In the genomic region with DNA sequence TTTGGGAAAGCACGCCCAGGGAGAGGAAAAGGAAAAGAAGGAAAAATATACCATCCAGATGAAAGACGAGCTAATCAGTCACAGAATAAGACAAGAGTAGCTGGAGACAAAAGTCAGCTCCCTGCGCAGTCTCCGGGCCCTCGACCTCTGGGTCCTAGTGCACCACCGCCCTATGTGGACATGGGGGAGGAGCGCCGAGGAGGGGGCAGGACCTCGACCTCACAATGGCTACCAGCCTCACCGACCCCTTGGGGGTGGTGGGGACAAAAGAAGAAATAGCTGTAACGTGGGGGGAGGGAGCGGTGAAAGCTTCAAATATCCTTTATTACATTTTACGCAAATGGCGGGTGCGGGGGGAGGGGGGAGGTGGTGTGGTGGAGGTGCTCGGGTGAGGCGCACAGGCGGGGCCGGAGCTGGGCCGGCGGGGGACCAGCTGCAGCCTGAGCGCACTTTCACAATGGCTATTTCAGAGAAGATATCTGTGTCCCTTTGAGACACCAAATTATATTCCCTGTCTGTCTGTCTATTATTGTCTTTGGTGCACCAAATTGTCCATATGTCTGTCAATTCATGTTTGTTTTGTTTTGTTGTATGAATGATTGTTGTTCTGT, we compare ENCODE assay signal across 15 mouse cellular contexts. TPM values are rescaled to one million over a fixed set of nuclear protein-coding genes. Genes with fewer than 3 reads are reported as not detected.
DNase-seq lines count a peak whose midpoint lies in the region; ATAC-seq lines count a peak whose summit lies in the region.
"Had no signal": no experiment of that assay in that cellular context is flagged by ENCODE, and none has a peak within 500 bp of the region (broad histone marks: within the 10 kb centered on the region; RNA-seq: fewer than 3 reads in every experiment).

No protein-coding gene starts in this region.

- peak; percentile 10 for DNase-seq in left cerebral cortex, postnatal 4 days
- DNase-seq in left cerebral cortex, adult 9 months (ENCODE audit: low spot score in 2 of 2) = no peak
- peak; percentile 34 for DNase-seq in cerebellum, adult 9-11 months
- DNase-seq in hindbrain, embryonic 11.5 days (ENCODE audit: low spot score) = peak; percentile 42
- no peak for DNase-seq in lung, adult 18-20 months
- no peak for DNase-seq in liver
- no peak for DNase-seq in thymus, postnatal 0 days (ENCODE audit: low spot score)
- DNase-seq: adrenal gland, adult 8-10 months; kidney, adult 9 months; layer of hippocampus, adult 9-11 months had no signal

- H3K4me1 ChIP-seq in hindbrain, embryonic 11.5 days (replicated peaks; ENCODE audit: control insufficient read depth, insufficient read depth, low read length) = no peaks in the 10 kb centered on the region
- H3K4me1 ChIP-seq in neural tube, embryonic 12.5 days = no peaks in the 10 kb centered on the region
- H3K4me1 ChIP-seq: liver, embryonic 15.5 days had no signal

- peak; percentile 76; the same call in 1 of the 2 replicates for ATAC-seq in hindbrain, embryonic 11.5 days (ENCODE audit: low FRiP score)
- no peak for ATAC-seq in neural tube, embryonic 12.5 days (ENCODE audit: low FRiP score, low read depth)

- 0 out of 2 replicates have a peak overlapping the region, but pooled peaks have one; percentile 12 for H3K4me3 ChIP-seq in hindbrain, embryonic 11.5 days (ENCODE audit: low read depth, low read length)
- H3K4me3 ChIP-seq in neural tube, embryonic 12.5 days = 0 out of 2 replicates have a peak overlapping the region, but pooled peaks have one; percentile 9
- H3K4me3 ChIP-seq: liver, embryonic 15.5 days had no signal

- intact Hi-C loops in left cerebral cortex, postnatal 4 days (cut with DNase I) = no loop called here

- no peak overlapping the region for H3K9ac ChIP-seq in hindbrain, embryonic 11.5 days (ENCODE audit: low read depth, low read length)
- H3K9ac ChIP-seq in neural tube, embryonic 12.5 days = no peak overlapping the region
- H3K9ac ChIP-seq: liver, embryonic 15.5 days had no signal

- WGBS in hindbrain, embryonic 11.5 days = 78% methylated on average over 22 of the region's 22 CpGs
- WGBS in neural tube, embryonic 12.5 days = 70% methylated on average over 22 of the region's 22 CpGs

- no peaks in the 10 kb centered on the region for H3K27me3 ChIP-seq in hindbrain, embryonic 11.5 days (ENCODE audit: control insufficient read depth, insufficient read depth, low read length)
- no peaks in the 10 kb centered on the region for H3K27me3 ChIP-seq in neural tube, embryonic 12.5 days (replicated peaks)
- H3K27me3 ChIP-seq: liver, embryonic 15.5 days had no signal

- no peak overlapping the region for H3K4me2 ChIP-seq in hindbrain, embryonic 11.5 days (replicated peaks; ENCODE audit: low read depth, low read length)
- H3K4me2 ChIP-seq in neural tube, embryonic 12.5 days (replicated peaks) = no peak overlapping the region
- H3K4me2 ChIP-seq: liver, embryonic 15.5 days had no signal

- H3K9me3 ChIP-seq in hindbrain, embryonic 11.5 days (ENCODE audit: control insufficient read depth, low read length) = no peaks in the 10 kb centered on the region
- H3K9me3 ChIP-seq in neural tube, embryonic 12.5 days = peaks cover 7% of the 10 kb centered on the region

- H3K36me3 ChIP-seq in hindbrain, embryonic 11.5 days (ENCODE audit: control insufficient read depth, insufficient read depth, low read length) = no peaks in the 10 kb centered on the region
- no peaks in the 10 kb centered on the region for H3K36me3 ChIP-seq in neural tube, embryonic 12.5 days

- H3K27ac ChIP-seq in hindbrain, embryonic 11.5 days (ENCODE audit: low read depth, low read length) = 0 out of 2 replicates have a peak overlapping the region, but pooled peaks have one; percentile 36
- no peak overlapping the region for H3K27ac ChIP-seq in neural tube, embryonic 12.5 days
- H3K27ac ChIP-seq: liver, embryonic 15.5 days; macrophage had no signal

RNA-seq across cellular contexts. Expression of gene Abhd12b, which starts 30.3 kb away (rescaled TPM):
- total RNA-seq in left cerebral cortex, postnatal 4 days (2021) = not detected
- polyA plus RNA-seq in hindbrain, embryonic 11.5 days (2014; fragmentation: Nextera tagmentation; extraction: Ambion mirVana) = not detected in 2 replicates
- not detected in 2 replicates for polyA plus RNA-seq in neural tube, embryonic 12.5 days (2016; fragmentation: Nextera tagmentation; extraction: Ambion mirVana)
- polyA plus RNA-seq in thymus, postnatal 0 days (2015; fragmentation: Nextera tagmentation; extraction: Ambion mirVana) = 0.19 TPM in 1 of 2 replicates, not detected in the other
- total RNA-seq: adrenal gland, adult 8-10 months; heart, adult 8-10 months; heart, postnatal 25 days had no signal
- polyA plus RNA-seq: liver, embryonic 15.5 days; macrophage had no signal

RNA-seq across cellular contexts. Expression of gene Pygl, which starts 47.0 kb away (rescaled TPM):
- 1 to 10 TPM; 3.1 to 4.7 TPM for total RNA-seq in left cerebral cortex, postnatal 4 days (2021)
- 6.6 and 6.8 TPM in 2 replicates for polyA plus RNA-seq in hindbrain, embryonic 11.5 days (2014; fragmentation: Nextera tagmentation; extraction: Ambion mirVana)
- 5.3 and 5.8 TPM in 2 replicates for polyA plus RNA-seq in neural tube, embryonic 12.5 days (2016; fragmentation: Nextera tagmentation; extraction: Ambion mirVana)
- 14.4 and 16.1 TPM in 2 replicates for polyA plus RNA-seq in thymus, postnatal 0 days (2015; fragmentation: Nextera tagmentation; extraction: Ambion mirVana)

Comparison
In these comparisons a context has a peak if more than half of its experiments do, and no peak if none do; other contexts are left out.
1. DNase-seq: peak in left cerebral cortex, postnatal 4 days (single experiment), cerebellum, adult 9-11 months (single experiment) and hindbrain, embryonic 11.5 days (single experiment); none in left cerebral cortex, adult 9 months (0 of 2), lung, adult 18-20 months (0 of 2), liver (single experiment) and thymus, postnatal 0 days (single experiment).